Mouse (Mus musculus): ENCODE data around the gene Dlgap4.
A peak's percentile ranks its signal among the peaks of the same experiment; 100 is the strongest.

Dlgap4 gene

GRCm38 (mm10) chr2:156620874-156621273, 7.4 kb downstream of the Dlgap4 start:
- no peak for DNase-seq

GRCm38 (mm10) chr2:156621449-156621848, 7.9 kb downstream of the Dlgap4 start:
- no peak for DNase-seq

- no peak for DNase-seq
Measured at GRCm38 (mm10) chr2:156622192-156622591, 8.7 kb downstream of the Dlgap4 start.

GRCm38 (mm10) chr2:156623246-156623645, 9.7 kb downstream of the Dlgap4 start:
- no peak for DNase-seq

GRCm38 (mm10) chr2:156625307-156625706, 11.8 kb downstream of the Dlgap4 start:
- DNase-seq = no peak

- no peak for DNase-seq
Measured at GRCm38 (mm10) chr2:156626119-156626518, 12.6 kb downstream of the Dlgap4 start.

GRCm38 (mm10) chr2:156626544-156626943, 13.0 kb downstream of the Dlgap4 start:
- no peak for DNase-seq

- DNase-seq = no peak
Measured at GRCm38 (mm10) chr2:156627917-156628316, 14.4 kb downstream of the Dlgap4 start.

- no peak for DNase-seq
Measured at GRCm38 (mm10) chr2:156630288-156630687, 16.8 kb downstream of the Dlgap4 start.

- no peak for DNase-seq
Measured at GRCm38 (mm10) chr2:156632721-156633120, 19.2 kb downstream of the Dlgap4 start.

- no peak for DNase-seq
Measured at GRCm38 (mm10) chr2:156635091-156635490, 21.6 kb downstream of the Dlgap4 start.

GRCm38 (mm10) chr2:156641141-156641540, 27.6 kb downstream of the Dlgap4 start:
- no peak for DNase-seq

- no peak for DNase-seq
Measured at GRCm38 (mm10) chr2:156642931-156643330, 29.4 kb downstream of the Dlgap4 start.

- no peak for DNase-seq
Measured at GRCm38 (mm10) chr2:156643406-156643805, 29.9 kb downstream of the Dlgap4 start.

GRCm38 (mm10) chr2:156645145-156645544, 31.6 kb downstream of the Dlgap4 start:
- DNase-seq = no peak

GRCm38 (mm10) chr2:156646877-156647276, 33.4 kb downstream of the Dlgap4 start:
- no peak for DNase-seq

GRCm38 (mm10) chr2:156648042-156648441, 34.5 kb downstream of the Dlgap4 start:
- DNase-seq = no peak

- no peak for DNase-seq
Measured at GRCm38 (mm10) chr2:156649450-156649849, 35.9 kb downstream of the Dlgap4 start.

GRCm38 (mm10) chr2:156651019-156651418, 37.5 kb downstream of the Dlgap4 start:
- DNase-seq = no peak

- peak; percentile 37 to 38 for DNase-seq
Measured at GRCm38 (mm10) chr2:156652841-156653240, 39.3 kb downstream of the Dlgap4 start.

- DNase-seq = no peak
Measured at GRCm38 (mm10) chr2:156654148-156654547, 40.6 kb downstream of the Dlgap4 start.

- DNase-seq = no peak
Measured at GRCm38 (mm10) chr2:156655626-156656025, 42.1 kb downstream of the Dlgap4 start.

GRCm38 (mm10) chr2:156657522-156657921, 44.0 kb downstream of the Dlgap4 start:
- no peak for DNase-seq

GRCm38 (mm10) chr2:156658221-156658620, 44.7 kb downstream of the Dlgap4 start:
- DNase-seq = no peak

GRCm38 (mm10) chr2:156658751-156659150, 45.2 kb downstream of the Dlgap4 start:
- DNase-seq = no peak

GRCm38 (mm10) chr2:156659981-156660380, 46.5 kb downstream of the Dlgap4 start:
- no peak for DNase-seq

All from thymus, postnatal 36 days (tissue).